Mouse (Mus musculus): ENCODE data around the gene D630003M21Rik. TPM values are rescaled to one million over a fixed set of nuclear protein-coding genes. Genes with fewer than 3 reads are reported as not detected.

Gene D630003M21Rik
- total RNA-seq, 2 experiments from 2014 or later = 3.8 to 4.8 TPM

DNA sequence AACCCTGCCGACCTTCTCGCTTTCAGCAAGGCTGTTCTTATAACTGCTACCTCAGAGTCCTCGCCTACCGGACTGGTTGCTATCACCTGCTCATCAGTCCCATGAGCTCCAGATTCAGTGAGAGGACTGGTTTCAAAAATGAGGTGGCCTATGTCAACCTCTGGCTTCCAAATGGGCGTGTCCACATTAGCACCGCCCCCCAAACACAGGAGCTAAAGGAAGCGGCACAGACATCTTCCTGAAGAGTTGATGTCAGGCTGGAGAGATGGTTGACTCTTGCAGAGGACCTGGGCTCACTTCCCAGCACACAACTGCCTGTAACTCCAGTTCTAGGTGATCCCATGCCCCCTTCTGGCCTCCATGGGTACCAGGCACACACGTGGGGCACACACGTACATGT lies 52.3 kb downstream of the D630003M21Rik start:
- no peak for DNase-seq (ENCODE audit: low spot score in 2 of 2)
- intact Hi-C loops (cut with DNase I) = no loop called here

DNA sequence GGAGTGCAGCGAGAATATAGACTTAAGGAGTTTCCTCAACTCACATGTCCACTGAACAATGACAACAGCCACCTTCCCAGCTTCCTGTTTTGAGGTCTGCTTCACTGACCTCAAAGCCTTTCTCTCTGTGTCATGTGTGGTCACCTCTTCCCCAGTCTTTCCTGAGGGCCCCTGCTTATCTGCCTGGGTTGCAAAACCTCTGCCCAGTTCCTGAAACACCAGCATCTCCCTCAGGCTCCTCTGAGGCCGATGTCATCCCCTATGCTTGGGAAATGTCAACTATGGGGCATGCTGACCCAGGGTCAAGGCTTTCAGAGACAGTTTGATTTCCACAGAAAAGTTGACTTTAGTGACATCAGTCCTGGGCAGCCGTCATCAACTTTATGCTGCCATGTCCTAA lies 53.6 kb downstream of the D630003M21Rik start:
- no peak for DNase-seq (ENCODE audit: low spot score in 2 of 2)
- intact Hi-C loops (cut with DNase I) = no loop called here

DNA sequence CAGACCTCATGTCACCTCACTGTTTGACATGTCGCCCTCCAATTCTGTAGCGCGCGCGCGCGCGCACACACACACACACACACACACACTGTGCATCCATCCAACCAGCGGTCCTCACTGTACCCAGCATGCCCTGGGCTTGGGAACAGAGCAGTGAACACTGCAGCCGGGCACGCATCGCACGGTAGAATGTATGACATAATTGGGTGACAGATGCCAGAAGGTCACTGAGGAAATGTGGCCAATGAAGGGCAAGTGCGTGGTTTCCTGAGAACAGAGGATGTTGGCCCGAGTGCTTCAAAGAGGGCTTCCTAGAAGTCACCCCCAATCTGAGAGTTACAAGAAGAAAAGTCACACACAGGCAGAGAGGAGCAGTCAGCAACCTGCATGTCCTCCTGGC lies 54.1 kb downstream of the D630003M21Rik start:
- no peak for DNase-seq (ENCODE audit: low spot score in 2 of 2)
- intact Hi-C loops (cut with DNase I) = no loop called here

DNA sequence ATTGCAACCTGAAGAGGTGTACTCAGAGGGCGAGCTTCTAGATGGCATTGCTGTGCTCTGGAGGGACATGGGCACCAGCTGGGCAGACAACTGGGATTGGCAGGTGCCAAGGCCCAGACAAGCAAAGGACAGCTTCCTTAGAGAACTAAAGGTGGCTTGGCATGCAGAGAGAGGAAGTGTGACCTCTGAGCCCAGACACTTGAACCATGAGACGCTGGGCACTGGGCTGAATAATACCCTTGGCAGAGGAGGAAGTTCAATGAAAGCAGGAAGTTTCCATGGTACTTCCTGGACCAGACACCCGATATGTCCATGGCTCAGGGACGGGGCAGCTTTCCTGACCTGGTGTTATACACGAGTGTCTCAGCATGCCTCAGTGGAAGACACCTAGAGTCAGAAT lies 54.6 kb downstream of the D630003M21Rik start:
- DNase-seq (ENCODE audit: low spot score in 2 of 2) = no peak

DNA sequence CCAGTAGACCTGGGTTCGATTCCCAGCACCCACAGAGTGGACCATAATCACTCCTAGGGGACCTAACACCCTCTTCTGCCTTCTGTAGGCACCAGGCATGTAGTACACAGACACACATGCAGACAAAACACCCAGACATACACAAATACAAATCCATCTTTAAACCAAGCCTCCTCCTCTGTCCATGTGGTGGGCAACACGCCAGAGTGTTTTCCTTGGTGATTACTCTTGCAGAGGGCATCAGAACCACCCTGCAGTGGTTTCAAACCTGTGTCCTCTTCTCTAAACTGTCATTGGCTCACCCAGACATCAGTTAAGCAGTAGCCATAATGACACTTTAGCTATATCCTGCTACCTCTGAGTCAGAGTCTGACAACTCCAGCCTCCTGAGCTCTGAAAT lies 58.6 kb downstream of the D630003M21Rik start:
- intact Hi-C loops (cut with DNase I) = no loop called here
- DNase-seq (ENCODE audit: low spot score in 2 of 2) = no peak

More for the DNA sequence above, 54.6 kb downstream of the D630003M21Rik start:
- intact Hi-C loops (cut with DNase I) = no loop called here

DNA sequence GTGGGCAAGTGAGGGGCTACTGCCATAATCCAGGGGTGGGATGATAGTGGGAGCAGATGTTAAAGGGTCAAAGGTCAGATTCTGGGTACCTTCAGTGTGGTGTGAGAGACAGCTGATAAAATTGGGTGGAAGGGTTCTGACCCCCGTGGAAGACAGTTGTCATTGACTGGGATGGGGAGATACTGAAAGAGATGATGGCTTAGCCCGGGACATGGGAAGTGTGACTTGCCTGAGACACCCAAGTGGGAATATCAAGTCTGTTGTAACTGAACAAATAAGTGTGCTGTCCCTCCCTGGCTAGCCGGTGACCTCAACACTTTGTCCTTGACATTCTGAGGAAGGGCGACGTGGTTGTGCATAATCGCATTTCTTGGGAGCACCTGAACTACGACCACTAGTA lies 59.3 kb downstream of the D630003M21Rik start:
- DNase-seq (ENCODE audit: low spot score in 2 of 2) = no peak
- intact Hi-C loops (cut with DNase I) = no loop called here

DNA sequence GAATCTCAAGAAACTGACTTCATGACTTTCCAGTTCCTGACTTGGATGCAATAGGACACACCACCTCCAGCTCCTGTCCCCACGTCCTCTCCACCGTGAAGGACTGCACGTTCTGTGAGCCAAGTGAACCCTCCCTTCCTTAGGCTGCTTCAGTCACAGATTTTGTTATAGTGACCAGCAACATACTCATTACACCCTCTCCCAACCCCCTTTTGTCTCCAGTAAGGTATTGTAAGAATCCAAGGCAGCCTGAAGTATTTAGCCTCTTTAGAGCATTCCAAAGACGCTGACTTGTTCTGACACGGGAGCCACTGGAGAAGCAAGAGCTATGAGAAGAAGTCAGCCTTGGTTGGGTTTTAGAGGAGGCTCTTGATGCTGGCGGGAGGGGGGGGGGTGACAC lies 59.7 kb downstream of the D630003M21Rik start:
- no peak for DNase-seq (ENCODE audit: low spot score in 2 of 2)
- intact Hi-C loops (cut with DNase I) = no loop called here

DNA sequence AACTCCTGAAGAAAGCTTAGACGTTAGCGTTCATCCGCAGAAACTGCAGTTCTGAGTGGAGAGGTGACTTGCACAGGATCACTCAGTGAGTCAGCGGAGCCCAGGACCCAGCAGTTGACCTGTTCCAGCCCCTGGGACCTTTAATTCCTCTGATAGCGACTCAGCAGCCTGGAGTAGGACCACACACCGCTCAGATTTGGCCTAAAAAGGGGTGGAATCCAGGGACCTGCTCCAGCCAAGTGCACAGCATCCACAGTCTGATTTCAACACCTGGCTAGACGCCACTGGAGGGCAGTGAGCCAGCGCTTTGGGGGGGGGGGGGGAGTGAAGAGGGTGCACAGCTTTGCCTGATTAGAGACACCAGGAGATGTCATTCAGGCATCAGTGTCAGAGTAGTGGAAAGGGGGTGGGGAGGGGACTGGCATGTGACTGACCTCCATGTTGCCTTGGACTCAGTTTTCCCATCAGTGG lies 60.2 kb downstream of the D630003M21Rik start:
- intact Hi-C loops (cut with DNase I) = no loop called here
- no peak for DNase-seq (ENCODE audit: low spot score in 2 of 2)

DNA sequence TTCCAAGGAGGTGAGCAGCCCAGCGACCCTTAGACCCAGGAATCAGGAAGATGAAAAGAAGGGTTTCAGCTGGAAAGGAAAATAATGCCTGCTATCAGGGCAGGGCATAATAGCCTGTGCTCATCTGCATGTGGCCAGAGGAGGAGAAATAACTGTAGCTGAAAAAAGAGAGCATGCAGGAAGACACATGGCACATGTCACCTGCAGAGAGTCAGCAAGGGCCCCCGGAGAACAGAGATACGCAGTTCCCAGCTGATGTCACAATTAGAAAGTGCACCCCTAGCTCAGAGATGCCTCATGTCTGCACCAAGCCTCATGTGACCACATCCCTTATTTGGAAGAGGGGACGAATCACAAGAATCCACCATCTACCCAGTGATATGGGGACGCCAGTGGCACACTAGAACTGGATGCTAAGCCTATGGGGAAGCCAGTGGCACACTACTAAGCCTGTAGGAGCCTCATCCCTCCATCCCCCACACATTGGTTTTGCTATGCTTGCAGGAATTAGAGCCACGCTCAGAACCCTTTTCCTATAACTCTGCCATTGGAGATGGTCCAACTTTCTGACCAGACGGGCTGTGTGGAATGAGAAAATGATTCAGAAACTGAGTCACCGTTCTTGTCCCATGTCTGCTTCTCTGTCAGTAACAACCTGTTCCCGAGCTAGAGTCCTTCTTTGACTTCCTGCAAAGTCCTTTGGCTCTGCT lies 61.4 kb downstream of the D630003M21Rik start:
- intact Hi-C loops (cut with DNase I) = no loop called here
- DNase-seq (ENCODE audit: low spot score in 2 of 2) = no peak

DNA sequence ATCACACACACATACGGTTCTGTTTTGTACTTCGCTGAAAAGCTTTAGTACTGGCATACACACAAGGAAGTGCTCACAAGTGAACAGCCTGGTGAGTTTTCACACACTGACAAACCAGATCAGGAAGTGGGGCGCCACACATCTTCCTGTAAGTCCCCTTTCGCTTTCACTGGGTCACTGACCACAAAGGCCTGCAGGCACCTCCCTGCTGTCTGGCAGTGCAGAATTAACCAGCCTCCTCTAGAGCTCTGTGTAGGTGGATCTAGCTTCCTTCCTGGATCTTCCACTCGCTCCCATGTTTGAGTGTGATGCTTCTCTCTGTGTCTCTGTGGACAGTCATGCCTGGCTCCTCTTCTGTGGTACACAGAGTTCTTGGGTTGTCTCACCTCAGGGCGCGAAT lies 62.4 kb downstream of the D630003M21Rik start:
- intact Hi-C loops (cut with DNase I) = no loop called here
- no peak for DNase-seq (ENCODE audit: low spot score in 2 of 2)

DNA sequence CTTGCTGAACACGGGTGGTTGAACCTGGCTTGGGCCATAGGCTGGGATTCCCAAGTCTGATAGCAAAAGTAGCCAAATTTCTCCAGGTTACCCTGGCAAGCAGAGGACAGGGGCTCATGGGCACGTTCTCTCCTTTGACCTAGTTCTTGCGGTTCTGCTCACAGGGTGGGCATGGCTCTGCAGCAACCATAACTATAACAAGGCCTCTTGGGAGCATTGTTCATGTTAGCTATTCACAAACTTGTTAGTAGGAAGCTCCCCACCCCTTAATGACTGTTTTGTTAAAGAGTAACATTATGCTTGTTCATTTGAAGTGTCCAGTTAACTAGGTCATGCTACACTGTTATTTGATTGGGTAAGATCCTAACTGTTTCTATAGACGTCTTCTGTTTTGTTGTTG lies 63.2 kb downstream of the D630003M21Rik start:
- intact Hi-C loops (cut with DNase I) = no loop called here
- no peak for DNase-seq (ENCODE audit: low spot score in 2 of 2)

DNA sequence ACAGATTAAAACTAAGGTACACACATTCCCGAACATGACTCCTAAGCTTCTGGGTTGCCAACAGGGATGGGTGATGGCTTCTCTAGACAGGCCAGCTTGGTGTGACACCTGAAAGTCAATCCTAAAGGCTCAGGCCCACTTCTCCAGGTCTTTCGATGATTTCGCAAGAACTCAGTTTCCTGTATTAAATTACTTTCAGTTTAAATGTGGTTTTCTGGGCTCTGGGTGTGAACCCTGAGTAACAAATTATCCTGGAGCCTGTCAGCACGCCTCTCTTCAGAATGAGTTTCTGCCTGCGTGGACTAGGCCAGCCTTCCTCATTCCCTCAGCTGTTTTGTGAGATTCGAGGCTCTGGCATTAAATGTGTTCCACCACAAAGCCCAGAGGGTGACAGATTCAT lies 66.0 kb downstream of the D630003M21Rik start:
- intact Hi-C loops (cut with DNase I) = no loop called here
- no peak for DNase-seq (ENCODE audit: low spot score in 2 of 2)

DNA sequence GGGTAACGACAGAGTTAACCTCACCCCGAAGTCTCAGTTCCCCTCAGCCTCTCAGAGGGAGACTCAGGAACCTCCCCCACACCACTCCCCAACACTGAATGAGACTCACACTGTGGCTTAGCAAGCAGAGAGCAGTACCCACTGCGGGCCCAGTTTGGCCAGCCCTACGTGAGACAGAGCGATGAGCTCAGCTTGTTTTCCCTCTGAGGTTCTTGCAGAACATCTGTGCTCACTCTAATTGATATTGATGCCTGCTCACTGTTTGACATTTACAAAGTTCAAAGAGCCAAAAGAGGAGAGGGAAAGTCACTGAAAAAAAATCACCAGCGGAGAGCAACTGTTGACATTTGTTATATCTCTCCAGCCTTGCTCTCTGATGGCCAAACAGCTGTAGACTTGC lies 67.3 kb downstream of the D630003M21Rik start:
- DNase-seq (ENCODE audit: low spot score in 2 of 2) = no peak
- intact Hi-C loops (cut with DNase I) = no loop called here

DNA sequence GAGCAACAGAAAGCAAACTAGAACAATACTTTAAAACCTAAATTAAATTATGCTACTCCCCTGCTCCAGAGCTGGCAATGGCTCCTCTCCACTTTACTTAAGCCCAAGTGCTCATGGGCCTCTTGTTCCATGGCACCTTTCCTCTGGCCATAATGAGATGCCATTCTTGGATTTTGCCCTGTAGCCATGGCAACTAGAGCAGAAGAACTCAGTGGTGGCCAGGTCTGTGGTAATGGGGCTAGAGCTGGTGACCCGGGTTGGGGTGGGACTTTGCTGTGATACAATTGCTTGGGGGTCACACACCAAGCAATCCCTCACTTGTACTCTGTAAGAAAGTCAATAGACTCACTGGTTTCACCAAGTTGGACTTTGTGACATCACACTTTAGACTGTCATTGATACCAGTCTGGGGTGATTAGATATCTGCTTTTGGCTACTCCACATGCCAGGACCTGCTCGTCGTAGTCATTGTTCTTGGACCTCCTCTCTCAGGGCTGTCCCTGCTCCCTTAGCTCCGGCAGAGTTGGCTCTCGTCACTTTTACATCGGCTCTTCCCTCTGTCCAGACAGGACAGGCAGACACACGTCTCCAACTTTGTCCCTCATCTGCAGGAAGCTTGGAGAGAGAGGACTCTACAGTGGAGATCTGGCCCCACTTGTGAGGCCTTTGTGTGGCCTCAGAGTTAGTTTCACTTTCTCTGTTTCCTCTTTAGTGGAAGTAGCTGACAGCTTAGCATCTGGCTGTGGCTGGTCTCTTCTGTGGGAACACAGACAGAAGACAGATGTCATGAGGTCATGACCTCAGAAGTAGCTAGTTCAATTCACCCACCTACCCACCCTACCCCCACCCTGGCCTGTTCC lies 69.4 kb downstream of the D630003M21Rik start:
- intact Hi-C loops (cut with DNase I) = no loop called here
- no peak for DNase-seq (ENCODE audit: low spot score in 2 of 2)

DNA sequence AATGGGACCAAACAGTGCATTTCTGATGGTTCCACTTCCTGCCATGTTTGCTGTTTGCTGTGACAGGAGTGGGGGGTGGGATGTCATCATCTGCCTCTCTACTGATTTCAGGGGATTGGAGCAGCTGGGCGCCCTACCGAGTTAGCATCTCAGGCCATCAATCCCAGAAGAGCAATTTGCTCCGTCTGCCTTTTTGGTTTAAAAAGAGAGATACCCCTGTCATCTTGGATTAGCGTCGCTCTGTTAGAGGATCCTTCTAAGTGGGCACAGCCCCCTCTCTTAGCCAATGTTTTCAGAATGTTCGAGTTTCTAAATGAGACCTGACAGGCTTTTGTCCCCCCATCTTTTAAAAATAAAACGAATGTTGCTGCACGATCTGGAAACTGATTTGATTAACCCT lies 71.4 kb downstream of the D630003M21Rik start:
- intact Hi-C loops (cut with DNase I) = no loop called here
- no peak for DNase-seq (ENCODE audit: low spot score in 2 of 2)

DNA sequence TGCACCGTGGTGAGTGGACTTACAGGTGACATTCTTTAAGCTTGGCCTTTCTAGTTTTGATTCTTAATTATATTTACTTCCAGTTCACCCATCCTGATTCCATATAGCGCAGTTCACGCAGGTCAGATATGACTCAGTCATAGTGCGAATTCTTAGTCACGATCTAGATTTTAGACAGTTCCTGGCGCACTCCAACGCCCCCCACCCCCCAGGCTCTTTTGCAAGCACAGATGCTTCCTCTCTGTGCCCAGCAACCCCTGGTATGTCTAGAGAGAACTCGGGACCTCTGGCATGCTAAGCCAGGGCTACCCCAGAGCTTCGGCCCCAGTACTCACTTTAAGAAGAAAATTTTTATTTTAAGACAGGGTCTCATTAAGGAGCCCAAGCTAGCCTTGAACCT lies 72.5 kb downstream of the D630003M21Rik start:
- intact Hi-C loops (cut with DNase I) = no loop called here
- DNase-seq (ENCODE audit: low spot score in 2 of 2) = no peak

DNA sequence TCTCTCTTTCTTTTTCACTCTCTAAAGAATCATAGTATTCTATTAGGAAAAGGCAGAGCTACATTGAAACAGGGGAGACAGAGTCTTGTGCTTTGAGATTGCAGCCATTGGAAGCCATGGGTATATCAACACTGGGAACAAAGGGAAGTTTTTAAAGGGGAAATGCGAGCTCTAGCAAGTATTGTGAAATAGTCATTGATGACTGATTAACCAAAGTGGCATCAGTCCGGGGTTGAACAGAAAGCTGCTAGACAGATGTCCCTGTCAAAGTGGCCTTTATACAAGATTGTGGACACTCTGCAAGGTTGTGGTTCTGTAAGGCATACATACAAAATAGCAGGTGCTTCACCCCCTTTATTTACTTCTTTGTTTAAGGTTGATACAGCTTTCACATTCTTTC lies 73.4 kb downstream of the D630003M21Rik start:
- no peak for DNase-seq (ENCODE audit: low spot score in 2 of 2)
- intact Hi-C loops (cut with DNase I) = no loop called here

DNA sequence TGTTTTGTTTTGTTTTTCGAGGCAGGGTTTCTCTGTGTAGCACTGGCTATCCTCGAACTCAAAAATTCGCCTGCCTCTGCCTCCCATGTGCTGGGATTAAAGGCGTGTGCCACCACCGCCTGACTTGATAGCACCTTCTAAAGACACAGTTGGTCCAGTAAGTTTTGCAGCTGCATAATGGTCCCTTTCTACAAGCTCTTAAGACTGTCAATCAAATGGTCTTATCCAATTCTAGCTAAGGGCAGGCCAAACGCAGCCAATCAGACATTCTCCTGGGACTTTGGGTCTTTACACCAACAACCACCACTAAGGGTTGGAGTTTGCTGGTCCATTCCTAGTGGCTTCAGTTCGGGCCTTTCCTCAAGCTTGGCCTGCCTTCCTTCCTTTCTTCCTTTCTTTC lies 73.9 kb downstream of the D630003M21Rik start:
- intact Hi-C loops (cut with DNase I) = no loop called here
- no peak for DNase-seq (ENCODE audit: low spot score in 2 of 2)

DNA sequence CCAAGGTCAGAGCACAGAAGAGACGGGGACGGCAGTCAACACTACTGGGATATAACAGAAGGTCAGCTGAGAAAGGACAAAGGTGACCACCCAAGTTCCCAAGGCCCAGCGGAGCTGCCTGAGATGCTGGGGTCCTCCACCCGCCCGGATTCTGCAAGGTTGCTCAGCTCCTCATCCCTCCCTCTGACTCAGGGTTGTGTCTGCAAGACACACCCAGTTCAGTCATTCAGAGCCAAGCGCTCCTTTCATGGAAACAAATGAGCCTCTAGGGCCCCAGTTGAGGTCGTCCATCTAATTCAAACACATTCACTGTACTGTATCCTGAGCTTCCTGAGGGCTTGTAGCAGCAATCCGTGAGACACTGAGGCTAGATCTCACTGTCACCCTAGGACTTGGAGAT lies 74.4 kb downstream of the D630003M21Rik start:
- intact Hi-C loops (cut with DNase I) = no loop called here
- DNase-seq (ENCODE audit: low spot score in 2 of 2) = no peak

DNA sequence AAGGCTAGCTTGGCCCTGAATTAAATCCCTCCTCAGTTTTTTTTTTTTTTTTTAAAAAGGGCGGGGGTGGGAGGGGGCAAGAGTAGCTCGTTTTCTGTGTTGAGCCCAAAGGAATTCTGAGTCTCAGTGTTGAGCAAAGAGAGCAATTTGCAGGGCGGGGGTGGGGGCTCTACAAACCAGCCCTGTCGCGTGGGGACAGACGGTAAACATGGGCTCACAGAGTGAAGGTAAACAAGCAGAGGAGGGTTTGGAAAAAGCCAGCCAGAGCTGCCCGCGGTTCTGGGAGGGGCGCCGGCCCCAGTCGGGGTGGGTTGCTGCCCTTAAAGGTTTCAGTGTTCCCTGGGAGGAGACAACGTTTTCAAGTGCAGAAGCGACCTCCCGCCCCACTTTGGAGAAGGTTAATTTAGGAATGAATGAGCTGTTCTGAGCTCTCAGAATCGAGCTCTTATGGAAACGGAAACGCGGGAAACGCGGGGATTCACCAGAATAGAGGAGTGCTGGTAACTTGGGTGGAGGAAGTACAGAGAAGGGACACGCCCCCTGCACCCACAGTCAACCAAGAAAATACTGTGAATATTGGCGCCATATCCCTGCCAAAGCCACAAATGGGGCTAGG lies 75.2 kb downstream of the D630003M21Rik start:
- DNase-seq (ENCODE audit: low spot score in 2 of 2) = no peak
- intact Hi-C loops (cut with DNase I) = no loop called here

Data from left cerebral cortex, postnatal 14 days (tissue).